Mouse (Mus musculus) hindbrain, embryonic 13.5 days (tissue): ENCODE data around the gene Sbsn. TPM values are rescaled to one million over a fixed set of nuclear protein-coding genes. Genes with fewer than 3 reads are reported as not detected.
"Not testable (repeated sequence)": the region's sequence is repeated elsewhere in the genome, so short reads cannot be mapped to it uniquely, and the experiment has no call there.

Experiments
- ATAC-seq: fragments of 200-750 bp; cut with Nextera tagmentation; 2 replicates; pipeline ENCODE4 v1.8.0; 2017; ENCODE audit warnings: moderate TSS enrichment; ENCODE audit not compliant: low FRiP score
- H3K27ac ChIP-seq: fragments of 300-500 bp; sonication (generic); 2 replicates; pipeline ENCODE4 v1.5.1; 2015; ENCODE audit warnings: inconsistent platforms, mild to moderate bottlenecking, moderate library complexity
- H3K27me3 ChIP-seq: fragments of 300-500 bp; sonication (generic); 2 replicates; pipeline ENCODE4 v1.6.1; 2015; ENCODE audit warnings: mild to moderate bottlenecking, inconsistent platforms
- H3K36me3 ChIP-seq: fragments of 300-500 bp; sonication (generic); 2 replicates; pipeline ENCODE4 v1.6.1; 2015; ENCODE audit warnings: mild to moderate bottlenecking, inconsistent platforms
- H3K4me1 ChIP-seq: fragments of 300-500 bp; sonication (generic); replicated peaks from 2 replicates; pipeline ENCODE4 v1.6.1; 2015; ENCODE audit warnings: inconsistent platforms
- H3K4me2 ChIP-seq: fragments of 300-500 bp; sonication (generic); 2 replicates; pipeline ENCODE4 v1.6.1; 2015; ENCODE audit warnings: inconsistent platforms, mild to moderate bottlenecking, moderate library complexity
- H3K4me3 ChIP-seq: fragments of 300-500 bp; sonication (generic); 2 replicates; pipeline ENCODE4 v1.5.1; 2015; ENCODE audit warnings: mild to moderate bottlenecking, inconsistent platforms
- H3K9ac ChIP-seq: fragments of 300-500 bp; sonication (generic); 2 replicates; pipeline ENCODE4 v1.6.1; 2015; ENCODE audit warnings: mild to moderate bottlenecking, inconsistent platforms
- H3K9me3 ChIP-seq: fragments of 300-500 bp; sonication (generic); 2 replicates; pipeline ENCODE4 v1.6.1; 2016; ENCODE audit warnings: inconsistent platforms
- WGBS: fragments of 180-500 bp; shearing (Covaris S2); methylation state at CpG from one replicate; pipeline ENCODE4 v1.1.7; 2015; 5-methylcytosine and 5-hydroxymethylcytosine counted together
- polyA plus RNA-seq: library from polyadenylated mRNA; unstranded; fragments of >200 nt; fragmentation: Nextera tagmentation; extraction: Ambion mirVana; gene quantifications from 2 replicates; pipeline ENCODE4 v1.2.1, GENCODE M21; 2015

The Sbsn gene
- polyA plus RNA-seq, 1 experiment from 2014 or later, result 1.7 TPM

- Histone ChIP-seq H3K36me3 (peaks cover 53% of the 10 kb centered on the region), H3K4me2 (peak within 1 kb of the TSS; percentile 75), H3K9me3 (no peaks in the 10 kb centered on the region), H3K4me1 (peaks cover 36% of the 10 kb centered on the region), H3K9ac (peak within 1 kb of the TSS; percentile 83), H3K4me3 (peak within 1 kb of the TSS; percentile 78), H3K27ac (peak within 1 kb of the TSS; percentile 95), H3K27me3 (no peaks in the 10 kb centered on the region)
- peak; percentile 97 for ATAC-seq
- under 1% methylated on average over 60 of the region's 60 CpGs for WGBS
These were observed 21.7 kb upstream of the Sbsn start, which contains the start of gene Tmem147 for GRCm38 (mm10) chr7:30729396-30730063. Tmem147 (minus strand) TSS chr7:30729540.

GRCm38 (mm10) chr7:30730064-30730722 is 21.1 kb upstream of the Sbsn start:
- ATAC-seq, result not testable (repeated sequence)

GRCm38 (mm10) chr7:30736211-30736610 is 15.1 kb upstream of the Sbsn start:
- no peaks in the 10 kb centered on the region for H3K27me3 ChIP-seq
- H3K9ac ChIP-seq, result no peak overlapping the region
- peaks cover 77% of the 10 kb centered on the region for H3K36me3 ChIP-seq
- H3K4me1 ChIP-seq, result peaks cover 8% of the 10 kb centered on the region
- H3K27ac ChIP-seq, result no peak overlapping the region
- no peak for ATAC-seq
- no peak overlapping the region for H3K4me2 ChIP-seq
- no peaks in the 10 kb centered on the region for H3K9me3 ChIP-seq
- no peak overlapping the region for H3K4me3 ChIP-seq
- WGBS, result 87% methylated on average over 3 of the region's 3 CpGs

More at GRCm38 (mm10) chr7:30730064-30730722, 21.1 kb upstream of the Sbsn start:
- H3K36me3 ChIP-seq, result peaks cover 57% of the 10 kb centered on the region
- not testable (repeated sequence) for H3K27me3 ChIP-seq, H3K9me3 ChIP-seq
- WGBS, result 18% methylated on average over 10 of the region's 22 CpGs
- H3K4me3 ChIP-seq, result peak overlapping the region; percentile 78
- H3K27ac ChIP-seq, result peak overlapping the region; percentile 95
- peaks cover 36% of the 10 kb centered on the region for H3K4me1 ChIP-seq
- peak overlapping the region; percentile 83 for H3K9ac ChIP-seq
- peak overlapping the region; percentile 75 for H3K4me2 ChIP-seq

GRCm38 (mm10) chr7:30742570-30742969 is 8.7 kb upstream of the Sbsn start:
- H3K4me3 ChIP-seq, H3K9me3 ChIP-seq, H3K4me2 ChIP-seq, ATAC-seq, H3K27me3 ChIP-seq, H3K4me1 ChIP-seq, H3K27ac ChIP-seq, H3K9ac ChIP-seq: not testable (repeated sequence)
- 94% methylated on average over 2 of the region's 2 CpGs for WGBS
- peaks cover 31% of the 10 kb centered on the region for H3K36me3 ChIP-seq

GRCm38 (mm10) chr7:30743617-30744016 is 7.7 kb upstream of the Sbsn start, which contains the start of gene Gapdhs:
Gapdhs (minus strand) TSS chr7:30743681.
- WGBS, result 100% methylated on average over 1 of the region's 4 CpGs
- H3K4me3 ChIP-seq, H3K4me1 ChIP-seq, H3K27ac ChIP-seq, H3K9me3 ChIP-seq, H3K9ac ChIP-seq, H3K4me2 ChIP-seq, H3K27me3 ChIP-seq, ATAC-seq: not testable (repeated sequence)
- H3K36me3 ChIP-seq, result peaks cover 30% of the 10 kb centered on the region

GRCm38 (mm10) chr7:30744022-30744598 is 7.2 kb upstream of the Sbsn start:
- WGBS, result 48% methylated on average over 4 of the region's 4 CpGs
- Histone ChIP-seq H3K4me1 (peaks cover 6% of the 10 kb centered on the region; the same call in 1 of the 2 replicates), H3K27ac (no peak overlapping the region), H3K36me3 (peaks cover 30% of the 10 kb centered on the region), H3K9ac (no peak overlapping the region), H3K27me3 (no peaks in the 10 kb centered on the region), H3K4me3 (no peak overlapping the region), H3K4me2 (no peak overlapping the region), H3K9me3 (no peaks in the 10 kb centered on the region)
- ATAC-seq, result no peak

GRCm38 (mm10) chr7:30747525-30748204 is 3.6 kb upstream of the Sbsn start:
- H3K9me3 ChIP-seq, result no peaks in the 10 kb centered on the region
- no peaks in the 10 kb centered on the region for H3K27me3 ChIP-seq
- no peak overlapping the region for H3K4me3 ChIP-seq
- H3K27ac ChIP-seq, result no peak overlapping the region
- peaks cover 6% of the 10 kb centered on the region; the same call in 1 of the 2 replicates for H3K4me1 ChIP-seq
- peaks cover 17% of the 10 kb centered on the region for H3K36me3 ChIP-seq
- H3K9ac ChIP-seq, result no peak overlapping the region
- no peak overlapping the region for H3K4me2 ChIP-seq
- no peak for ATAC-seq
- WGBS, result 86% methylated on average over 7 of the region's 7 CpGs

GRCm38 (mm10) chr7:30749824-30750606 is 1.3 kb upstream of the Sbsn start:
- peak; percentile 39; the same call in 1 of the 2 replicates for ATAC-seq
- Histone ChIP-seq H3K4me1 (no peaks in the 10 kb centered on the region), H3K4me3 (no peak overlapping the region), H3K27ac (no peak overlapping the region), H3K4me2 (no peak overlapping the region), H3K9ac (no peak overlapping the region), H3K36me3 (peaks cover 33% of the 10 kb centered on the region), H3K27me3 (no peaks in the 10 kb centered on the region), H3K9me3 (0 out of 2 replicates have a peak, but pooled peaks cover 4% of the 10 kb centered on the region)
- 87% methylated on average over 13 of the region's 13 CpGs for WGBS

- H3K27ac ChIP-seq, result no peak overlapping the region
- no peak overlapping the region for H3K4me2 ChIP-seq
- 0 out of 2 replicates have a peak, but pooled peaks cover 7% of the 10 kb centered on the region for H3K9me3 ChIP-seq
- no peak overlapping the region for H3K4me3 ChIP-seq
- no peak overlapping the region for H3K9ac ChIP-seq
- no peaks in the 10 kb centered on the region for H3K4me1 ChIP-seq
- WGBS, result 82% methylated on average over 2 of the region's 3 CpGs
- ATAC-seq, result no peak
- H3K27me3 ChIP-seq, result no peaks in the 10 kb centered on the region
- peaks cover 36% of the 10 kb centered on the region for H3K36me3 ChIP-seq
These were observed 5.7 kb downstream of the Sbsn start for GRCm38 (mm10) chr7:30757001-30757400.

- no peak for ATAC-seq
- Histone ChIP-seq H3K4me2 (no peak overlapping the region), H3K36me3 (peaks cover 31% of the 10 kb centered on the region), H3K4me1 (no peaks in the 10 kb centered on the region), H3K27ac (no peak overlapping the region), H3K27me3 (0 out of 2 replicates have a peak, but pooled peaks cover 1% of the 10 kb centered on the region), H3K9ac (no peak overlapping the region), H3K9me3 (0 out of 2 replicates have a peak, but pooled peaks cover 7% of the 10 kb centered on the region), H3K4me3 (no peak overlapping the region)
- WGBS, result 45% methylated on average over 4 of the region's 4 CpGs
These were observed 7.6 kb downstream of the Sbsn start for GRCm38 (mm10) chr7:30758853-30759252.

GRCm38 (mm10) chr7:30761769-30762352 is 10.6 kb downstream of the Sbsn start:
- 0 out of 2 replicates have a peak, but pooled peaks cover 5% of the 10 kb centered on the region for H3K4me1 ChIP-seq
- H3K9me3 ChIP-seq, result no peaks in the 10 kb centered on the region
- 76% methylated on average over 4 of the region's 4 CpGs for WGBS
- peaks cover under 1% of the 10 kb centered on the region for H3K36me3 ChIP-seq
- H3K27me3 ChIP-seq, result 0 out of 2 replicates have a peak, but pooled peaks cover 5% of the 10 kb centered on the region
- ATAC-seq, result no peak
- no peak overlapping the region for H3K4me3 ChIP-seq
- no peak overlapping the region for H3K27ac ChIP-seq
- H3K4me2 ChIP-seq, result no peak overlapping the region
- no peak overlapping the region for H3K9ac ChIP-seq
